Mouse (Mus musculus) heart, embryonic 13.5 days (tissue): ENCODE measurements around the gene Ttc30a1. TPM values are rescaled to one million over a fixed set of nuclear protein-coding genes. Genes with fewer than 3 reads are reported as not detected.
"Not testable (repeated sequence)": the region's sequence is repeated elsewhere in the genome, so short reads cannot be mapped to it uniquely, and the experiment has no call there.

ENCODE experiments used
- ATAC-seq: fragments of 200-750 bp; cut with Nextera tagmentation; 2 replicates; pipeline ENCODE4 v1.8.0; 2017; ENCODE audit warnings: moderate TSS enrichment; ENCODE audit not compliant: insufficient number of reproducible peaks, low FRiP score, low TSS enrichment; ENCODE audit errors: extremely low read depth
- H3K27ac ChIP-seq: fragments of 300-500 bp; sonication (generic); replicated peaks from 2 replicates; pipeline ENCODE4 v1.5.1; 2015; ENCODE audit warnings: moderate library complexity, mild to moderate bottlenecking, inconsistent platforms
- H3K27me3 ChIP-seq: fragments of 300-500 bp; sonication (generic); replicated peaks from 2 replicates; pipeline ENCODE4 v1.6.1; 2015; ENCODE audit warnings: mild to moderate bottlenecking, inconsistent platforms
- H3K36me3 ChIP-seq: fragments of 300-500 bp; sonication (generic); 2 replicates; pipeline ENCODE4 v1.6.1; 2015; ENCODE audit warnings: mild to moderate bottlenecking, inconsistent platforms
- H3K4me1 ChIP-seq: fragments of 300-500 bp; sonication (generic); 2 replicates; pipeline ENCODE4 v1.6.1; 2015; ENCODE audit warnings: inconsistent platforms
- H3K4me2 ChIP-seq: fragments of 300-500 bp; sonication (generic); 2 replicates; pipeline ENCODE4 v1.6.1; 2015; ENCODE audit warnings: inconsistent platforms, mild to moderate bottlenecking, moderate library complexity
- H3K4me3 ChIP-seq: fragments of 300-500 bp; sonication (generic); 2 replicates; pipeline ENCODE4 v1.5.1; 2015; ENCODE audit warnings: moderate library complexity, mild to moderate bottlenecking, inconsistent platforms
- H3K9ac ChIP-seq: fragments of 300-500 bp; sonication (generic); 2 replicates; pipeline ENCODE4 v1.6.1; 2015; ENCODE audit warnings: inconsistent platforms, mild to moderate bottlenecking, moderate library complexity
- H3K9me3 ChIP-seq: fragments of 300-500 bp; sonication (generic); 2 replicates; pipeline ENCODE4 v1.6.1; 2016; ENCODE audit warnings: inconsistent platforms
- WGBS: fragments of 180-500 bp; shearing (Covaris S2); methylation state at CpG from one replicate; pipeline ENCODE4 v1.1.7; 2015; ENCODE audit warnings: mixed read lengths; 5-methylcytosine and 5-hydroxymethylcytosine counted together
- polyA plus RNA-seq: library from polyadenylated mRNA; unstranded; fragments of >200 nt; fragmentation: Nextera tagmentation; extraction: Ambion mirVana; gene quantifications from 2 replicates; pipeline ENCODE4 v1.2.1, GENCODE M21; 2015

The Ttc30a1 gene
- polyA plus RNA-seq, 1 experiment from 2014 or later, result 5.5 TPM

DNA sequence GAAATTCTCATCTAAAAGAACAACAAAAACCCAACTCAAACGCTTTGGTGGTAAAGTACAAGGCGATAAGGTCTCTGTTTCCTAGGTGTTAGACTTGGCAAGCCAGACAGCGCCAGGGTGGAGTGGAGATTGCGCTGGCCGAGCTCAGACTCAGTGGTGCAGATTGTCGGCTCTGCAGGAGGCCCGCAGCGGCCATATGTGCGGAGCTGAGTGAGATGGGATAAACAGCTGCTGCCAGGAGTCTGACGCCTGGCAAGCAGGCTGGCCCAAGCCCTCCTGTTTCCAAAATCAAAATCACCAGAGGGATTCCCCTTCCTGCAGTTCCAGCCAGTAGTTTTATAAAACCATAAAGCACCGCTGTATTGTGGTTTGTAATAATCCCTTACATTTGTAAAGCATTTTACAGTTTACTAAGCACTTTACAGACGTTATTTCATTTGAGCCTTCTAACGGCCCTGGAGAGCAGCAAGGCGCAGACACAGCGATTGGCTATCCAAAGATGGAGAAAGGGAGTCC lies 21.9 kb downstream of the Ttc30a1 start:
- no peaks in the 10 kb centered on the region for H3K27me3 ChIP-seq
- no peaks in the 10 kb centered on the region for H3K9me3 ChIP-seq
- H3K36me3 ChIP-seq, result no peaks in the 10 kb centered on the region
- H3K4me2 ChIP-seq, result peak overlapping the region; percentile 61
- peaks cover 50% of the 10 kb centered on the region for H3K4me1 ChIP-seq
- H3K4me3 ChIP-seq, result peak overlapping the region; percentile 18
- 6% methylated on average over 15 of the region's 15 CpGs for WGBS
- ATAC-seq, result peak; percentile 49; the same call in 1 of the 2 replicates
- H3K27ac ChIP-seq, result peak overlapping the region; percentile 73
- H3K9ac ChIP-seq, result peak overlapping the region; percentile 68

DNA sequence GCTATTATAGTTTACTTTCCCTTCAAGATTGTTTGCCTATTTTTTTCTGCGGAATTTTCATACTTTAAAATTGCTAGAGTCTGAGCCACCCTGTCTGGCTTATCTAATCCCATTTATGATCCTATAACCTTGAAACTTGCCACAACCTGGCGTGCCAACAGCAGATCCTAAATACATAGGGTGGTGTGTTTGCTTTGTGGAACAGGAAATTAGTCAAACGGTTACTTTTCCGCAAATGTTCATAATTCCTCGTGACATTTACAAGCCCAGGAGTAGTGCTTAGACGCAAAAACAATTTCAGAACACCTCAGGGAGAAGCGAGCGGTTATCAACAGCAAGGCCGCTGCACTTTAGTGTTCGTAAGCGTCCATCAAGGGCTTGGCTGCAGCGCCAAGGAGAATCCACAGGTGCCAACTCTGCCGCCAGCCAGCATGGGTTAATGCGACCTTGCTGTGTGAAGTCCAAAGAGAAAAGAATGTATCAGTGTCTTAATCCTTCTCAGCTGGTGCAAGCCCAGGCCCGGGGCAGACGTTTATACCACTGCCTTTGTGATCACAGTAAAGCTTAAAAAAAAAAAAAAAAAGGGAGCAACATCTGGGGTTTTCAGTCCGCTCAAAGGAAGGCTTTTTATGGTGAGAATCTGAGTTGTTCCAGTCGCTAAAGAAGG lies 22.5 kb downstream of the Ttc30a1 start:
- ATAC-seq, result no peak
- 21% methylated on average over 18 of the region's 18 CpGs for WGBS
- Histone ChIP-seq H3K4me2 (peak overlapping the region; percentile 61), H3K36me3 (no peaks in the 10 kb centered on the region), H3K4me3 (peak overlapping the region; percentile 18), H3K9me3 (no peaks in the 10 kb centered on the region), H3K9ac (peak overlapping the region; percentile 68), H3K4me1 (peaks cover 44% of the 10 kb centered on the region), H3K27ac (peak overlapping the region; percentile 73), H3K27me3 (no peaks in the 10 kb centered on the region)

DNA sequence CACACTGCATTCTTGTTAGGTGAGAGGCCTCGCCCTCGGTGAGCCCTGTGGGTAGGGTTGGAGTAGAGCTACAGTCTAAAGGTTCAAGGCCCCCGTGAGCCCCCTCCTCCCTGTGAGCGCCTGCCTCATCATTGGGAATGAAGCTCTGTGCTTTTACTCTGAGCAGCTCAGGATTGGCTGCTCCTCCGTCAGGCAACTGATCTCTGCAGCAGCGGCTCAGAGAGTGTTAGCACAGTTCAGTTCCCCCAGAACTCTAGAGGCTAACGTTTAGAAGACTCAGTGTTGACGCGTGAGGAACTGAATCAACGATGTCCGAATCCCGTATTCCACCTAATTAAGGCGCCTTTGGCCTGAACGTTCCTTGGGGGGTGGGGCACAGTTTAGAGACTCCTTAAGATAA lies 26.1 kb downstream of the Ttc30a1 start:
- no peaks in the 10 kb centered on the region for H3K36me3 ChIP-seq
- 38% methylated on average over 14 of the region's 14 CpGs for WGBS
- peaks cover 24% of the 10 kb centered on the region for H3K4me1 ChIP-seq
- H3K4me2 ChIP-seq, result 0 out of 2 replicates have a peak overlapping the region, but pooled peaks have one; percentile 14
- no peak overlapping the region for H3K9ac ChIP-seq
- no peak overlapping the region for H3K27ac ChIP-seq
- no peak overlapping the region for H3K4me3 ChIP-seq
- H3K9me3 ChIP-seq, result no peaks in the 10 kb centered on the region
- H3K27me3 ChIP-seq, result no peaks in the 10 kb centered on the region
- no peak for ATAC-seq

DNA sequence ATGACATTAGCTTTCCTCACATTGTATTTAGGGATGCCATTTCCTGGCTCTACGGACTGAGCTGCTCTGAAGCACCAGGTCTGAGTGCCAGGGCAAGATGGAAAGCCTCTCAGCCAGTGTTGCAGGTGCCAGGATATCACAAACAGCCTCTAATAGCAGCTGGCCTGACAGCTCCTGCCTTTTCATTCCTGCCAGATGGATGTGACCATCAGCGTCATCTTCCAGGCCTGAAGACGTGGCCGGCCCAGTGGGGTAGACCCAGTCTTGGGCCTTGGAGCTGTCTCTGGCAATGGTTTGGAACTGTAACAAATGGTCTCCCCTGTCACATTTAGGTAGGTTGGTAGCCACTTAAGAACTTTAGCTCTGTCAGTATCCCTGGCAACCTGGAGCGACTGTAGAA lies 28.4 kb downstream of the Ttc30a1 start:
- Histone ChIP-seq H3K27me3 (no peaks in the 10 kb centered on the region), H3K4me1 (peaks cover under 1% of the 10 kb centered on the region), H3K9me3 (no peaks in the 10 kb centered on the region), H3K9ac (no peak overlapping the region), H3K4me3 (no peak overlapping the region), H3K4me2 (no peak overlapping the region), H3K36me3 (no peaks in the 10 kb centered on the region), H3K27ac (no peak overlapping the region)
- 86% methylated on average over 5 of the region's 5 CpGs for WGBS
- ATAC-seq, result no peak

DNA sequence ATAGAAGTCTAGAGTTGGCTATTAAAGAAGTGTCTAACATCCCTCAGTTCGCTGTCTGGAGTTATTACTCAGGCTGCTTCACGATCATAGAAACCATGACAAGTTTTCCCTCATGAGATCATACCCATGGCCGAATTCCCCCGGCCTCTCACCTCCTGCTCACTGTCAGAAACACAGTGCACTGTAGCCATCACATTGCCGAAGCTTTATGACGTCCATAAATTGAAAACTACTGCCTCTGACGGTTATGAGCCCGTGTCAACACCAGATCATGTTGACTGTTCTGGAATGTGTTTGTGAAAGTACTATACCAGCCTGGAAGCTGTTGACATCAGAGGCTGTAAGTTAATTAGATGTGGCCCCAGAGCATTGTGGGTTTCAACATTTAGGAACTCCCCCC lies 31.1 kb downstream of the Ttc30a1 start:
- no peak overlapping the region for H3K27ac ChIP-seq
- no peak overlapping the region for H3K4me2 ChIP-seq
- H3K27me3 ChIP-seq, result no peaks in the 10 kb centered on the region
- H3K4me3 ChIP-seq, result no peak overlapping the region
- H3K36me3 ChIP-seq, result no peaks in the 10 kb centered on the region
- no peak overlapping the region for H3K9ac ChIP-seq
- H3K9me3 ChIP-seq, result no peaks in the 10 kb centered on the region
- WGBS, result 71% methylated on average over 8 of the region's 8 CpGs
- ATAC-seq, result no peak
- no peaks in the 10 kb centered on the region; the same call in 1 of the 2 replicates for H3K4me1 ChIP-seq

- H3K27ac ChIP-seq, result peak within 1 kb of the TSS; percentile 71
- no peaks in the 10 kb centered on the region for H3K36me3 ChIP-seq
- peak within 1 kb of the TSS; percentile 59 for H3K4me3 ChIP-seq
- H3K27me3 ChIP-seq, result no peaks in the 10 kb centered on the region
- peak within 1 kb of the TSS; percentile 78 for H3K4me2 ChIP-seq
- no peak; the same call in 1 of the 2 replicates for ATAC-seq
- 3% methylated on average over 38 of the region's 42 CpGs for WGBS
- H3K9ac ChIP-seq, result peak within 1 kb of the TSS; percentile 78
- H3K4me1 ChIP-seq, result peaks cover 27% of the 10 kb centered on the region
- no peaks in the 10 kb centered on the region for H3K9me3 ChIP-seq
Observed at GRCm38 (mm10) chr2:75938117-75939063, 43.4 kb downstream of the Ttc30a1 start, which contains the start of gene Ttc30b. Ttc30b (minus strand) TSS chr2:75938585.

GRCm38 (mm10) chr2:75937520-75938116 lies 44.1 kb downstream of the Ttc30a1 start:
- ATAC-seq, H3K27me3 ChIP-seq, H3K9me3 ChIP-seq, H3K36me3 ChIP-seq, H3K27ac ChIP-seq: not testable (repeated sequence)
- peaks cover 32% of the 10 kb centered on the region for H3K4me1 ChIP-seq
- 69% methylated on average over 17 of the region's 17 CpGs for WGBS
- H3K4me3 ChIP-seq, result peak overlapping the region; percentile 59
- peak overlapping the region; percentile 78 for H3K4me2 ChIP-seq
- H3K9ac ChIP-seq, result peak overlapping the region; percentile 78

DNA sequence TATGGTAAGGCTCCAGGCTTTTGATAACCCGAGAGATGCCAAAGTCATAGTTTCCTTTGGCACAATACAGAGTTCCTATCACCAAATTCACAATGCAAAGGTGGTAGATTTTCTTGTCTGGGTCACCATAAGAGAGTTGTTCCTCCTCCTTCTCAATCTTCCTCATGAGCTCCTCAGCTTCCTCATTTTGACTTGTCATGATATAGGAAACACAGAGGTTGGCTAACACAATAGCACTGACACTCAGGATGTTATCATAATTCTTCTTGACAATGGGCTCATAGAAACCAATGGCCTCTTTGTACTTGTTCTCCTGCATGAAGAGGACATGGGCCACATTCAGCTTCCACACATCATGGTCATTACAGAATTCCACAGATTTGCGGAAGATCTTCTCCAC lies 45.1 kb downstream of the Ttc30a1 start:
- H3K27ac ChIP-seq, H3K4me3 ChIP-seq, ATAC-seq, H3K36me3 ChIP-seq, H3K4me2 ChIP-seq, H3K9ac ChIP-seq, H3K9me3 ChIP-seq, H3K27me3 ChIP-seq: not testable (repeated sequence)
- peaks cover 32% of the 10 kb centered on the region for H3K4me1 ChIP-seq
- WGBS, result 83% methylated on average over 2 of the region's 2 CpGs

GRCm38 (mm10) chr2:75933541-75933940 lies 48.2 kb downstream of the Ttc30a1 start:
- no peak overlapping the region for H3K9ac ChIP-seq
- ATAC-seq, result no peak
- H3K27me3 ChIP-seq, result no peaks in the 10 kb centered on the region
- H3K27ac ChIP-seq, result peak overlapping the region; percentile 55
- peaks cover 21% of the 10 kb centered on the region; the same call in 1 of the 2 replicates for H3K36me3 ChIP-seq
- peaks cover 30% of the 10 kb centered on the region for H3K4me1 ChIP-seq
- H3K4me3 ChIP-seq, result no peak overlapping the region
- WGBS, result 30% methylated on average over 7 of the region's 7 CpGs
- no peak overlapping the region for H3K4me2 ChIP-seq
- H3K9me3 ChIP-seq, result no peaks in the 10 kb centered on the region

GRCm38 (mm10) chr2:75930941-75931340 lies 50.8 kb downstream of the Ttc30a1 start:
- no peak overlapping the region for H3K9ac ChIP-seq
- no peak for ATAC-seq
- no peaks in the 10 kb centered on the region for H3K9me3 ChIP-seq
- WGBS, result 75% methylated on average over 2 of the region's 2 CpGs
- H3K4me1 ChIP-seq, result peaks cover 26% of the 10 kb centered on the region
- no peak overlapping the region for H3K27ac ChIP-seq
- no peaks in the 10 kb centered on the region for H3K27me3 ChIP-seq
- H3K36me3 ChIP-seq, result peaks cover 36% of the 10 kb centered on the region
- no peak overlapping the region for H3K4me2 ChIP-seq
- no peak overlapping the region for H3K4me3 ChIP-seq
